Mouse (Mus musculus) layer of hippocampus, adult 18-20 months (tissue): Measurements from ENCODE around the gene Zzz3. TPM values are rescaled to one million over a fixed set of nuclear protein-coding genes. Genes with fewer than 3 reads are reported as not detected.
A peak's percentile ranks its signal among the peaks of the same experiment; 100 is the strongest.
"Not testable (repeated sequence)": the region's sequence is repeated elsewhere in the genome, so short reads cannot be mapped to it uniquely, and the experiment has no call there.

Experiments used
- DNase-seq, 2 experiments: peaks; one replicate each; pipeline ENCODE4 v3.0.0; 2022; ENCODE audit warnings: low spot score in 2 of 2
- total RNA-seq, 2 experiments: library from RNA; stranded (reverse); gene quantifications; 2 replicates each; pipeline ENCODE4 v1.2.3; 2021

Zzz3 gene
- total RNA-seq, 2 experiments from 2014 or later: 45.4 to 47.1 TPM

- no peak for DNase-seq
These were observed 5.6 kb downstream of the Zzz3 start for GRCm38 (mm10) chr3:152400875-152401274.

GRCm38 (mm10) chr3:152401964-152402670 lies 6.8 kb downstream of the Zzz3 start:
- peak in 1 of 2 experiments; percentile 38 for DNase-seq

- DNase-seq: no peak
These were observed 7.4 kb downstream of the Zzz3 start for GRCm38 (mm10) chr3:152402671-152403066.

GRCm38 (mm10) chr3:152403827-152404226 lies 8.6 kb downstream of the Zzz3 start:
- DNase-seq: no peak

- peak in 1 of 2 experiments; percentile 64 for DNase-seq
These were observed 10.1 kb downstream of the Zzz3 start for GRCm38 (mm10) chr3:152405420-152405819.

GRCm38 (mm10) chr3:152405978-152406640 lies 10.8 kb downstream of the Zzz3 start:
- no peak for DNase-seq

- no peak for DNase-seq
These were observed 15.8 kb downstream of the Zzz3 start for GRCm38 (mm10) chr3:152410980-152411551.

- DNase-seq: no peak
These were observed 17.1 kb downstream of the Zzz3 start for GRCm38 (mm10) chr3:152412362-152412761.

- no peak for DNase-seq
These were observed 33.7 kb downstream of the Zzz3 start for GRCm38 (mm10) chr3:152428925-152429324.

- no peak for DNase-seq
These were observed 37.4 kb downstream of the Zzz3 start for GRCm38 (mm10) chr3:152432677-152433076.

- no peak for DNase-seq
These were observed 40.3 kb downstream of the Zzz3 start for GRCm38 (mm10) chr3:152435590-152435989.

GRCm38 (mm10) chr3:152438068-152438467 lies 42.8 kb downstream of the Zzz3 start:
- no peak for DNase-seq

GRCm38 (mm10) chr3:152442795-152443194 lies 47.5 kb downstream of the Zzz3 start:
- no peak for DNase-seq

GRCm38 (mm10) chr3:152444114-152444513 lies 48.8 kb downstream of the Zzz3 start:
- no peak for DNase-seq

- no peak for DNase-seq
These were observed 51.7 kb downstream of the Zzz3 start for GRCm38 (mm10) chr3:152446966-152447365.

- no peak for DNase-seq
These were observed 57.9 kb downstream of the Zzz3 start for GRCm38 (mm10) chr3:152453163-152453562.

GRCm38 (mm10) chr3:152457308-152458035 lies 62.2 kb downstream of the Zzz3 start:
- no peak for DNase-seq

- DNase-seq: not testable (repeated sequence)
These were observed 63.6 kb downstream of the Zzz3 start for GRCm38 (mm10) chr3:152458875-152459274.

GRCm38 (mm10) chr3:152460802-152461201 lies 65.5 kb downstream of the Zzz3 start:
- no peak for DNase-seq

GRCm38 (mm10) chr3:152462038-152462547 lies 66.8 kb downstream of the Zzz3 start:
- no peak for DNase-seq

GRCm38 (mm10) chr3:152462900-152463299 lies 67.6 kb downstream of the Zzz3 start:
- DNase-seq: no peak
